Mouse (Mus musculus) cortical plate, adult 2 months (tissue): ENCODE results near the gene Sos2.

Source experiments
- CTCF ChIP-seq: fragments of 200-500 bp; IDR thresholded peaks from 2 replicates; pipeline ENCODE4 v1.5.1; 2011; ENCODE audit warnings: mild to moderate bottlenecking, control low read depth, low read length; ENCODE audit not compliant: insufficient read depth; ENCODE audit errors: extremely low read depth
- POLR2A ChIP-seq: fragments of 200-500 bp; IDR thresholded peaks from 2 replicates; pipeline ENCODE4 v1.6.1; 2011; ENCODE audit warnings: mild to moderate bottlenecking, low read length, control low read depth; ENCODE audit not compliant: insufficient read depth; ENCODE audit errors: extremely low read depth

GRCm38 (mm10) chr12:69582216-69582612 lies 99.4 kb downstream of the Sos2 start:
- no peak for TF ChIP-seq CTCF
- no peak for TF ChIP-seq POLR2A
